Mouse (Mus musculus): Measurements from ENCODE around the gene Odaph. TPM values are rescaled to one million over a fixed set of nuclear protein-coding genes. Genes with fewer than 3 reads are reported as not detected.
"Not testable (repeated sequence)": the region's sequence is repeated elsewhere in the genome, so short reads cannot be mapped to it uniquely, and the experiment has no call there.

The Odaph gene
- not detected in 2 replicates for polyA plus RNA-seq (2012; ENCODE audit: insufficient read depth, insufficient read length, low replicate concordance, missing spikeins)

GRCm38 (mm10) chr5:91987236-91987635, at the start of gene Odaph:
Odaph (plus strand) TSS chr5:91987475.
- Histone ChIP-seq H3K4me1 (ENCODE audit: control insufficient read depth, insufficient read depth, low read length) (no peaks in the 10 kb centered on the region), H3K4me3 (ENCODE audit: insufficient read depth, low read depth, low read length) (no peak within 1 kb of the TSS), H3K27ac (ENCODE audit: insufficient read depth, low read depth, low read length) (no peak within 1 kb of the TSS)
- TF ChIP-seq CTCF (IDR thresholded peaks at IDR 0.05; ENCODE audit: insufficient read depth, low read depth, low read length) (no peak), POLR2A (IDR thresholded peaks at IDR 0.05; ENCODE audit: insufficient read depth, low read depth, low read length) (no peak)
- WGBS, result 72% methylated on average over 4 of the region's 4 CpGs

GRCm38 (mm10) chr5:91945609-91946008, 41.7 kb upstream of the Odaph start:
- 91% methylated on average over 1 of the region's 1 CpGs for WGBS
- not testable (repeated sequence) for H3K27ac ChIP-seq (ENCODE audit: insufficient read depth, low read depth, low read length); H3K4me3 ChIP-seq (ENCODE audit: insufficient read depth, low read depth, low read length); H3K4me1 ChIP-seq (ENCODE audit: control insufficient read depth, insufficient read depth, low read length)

DNA sequence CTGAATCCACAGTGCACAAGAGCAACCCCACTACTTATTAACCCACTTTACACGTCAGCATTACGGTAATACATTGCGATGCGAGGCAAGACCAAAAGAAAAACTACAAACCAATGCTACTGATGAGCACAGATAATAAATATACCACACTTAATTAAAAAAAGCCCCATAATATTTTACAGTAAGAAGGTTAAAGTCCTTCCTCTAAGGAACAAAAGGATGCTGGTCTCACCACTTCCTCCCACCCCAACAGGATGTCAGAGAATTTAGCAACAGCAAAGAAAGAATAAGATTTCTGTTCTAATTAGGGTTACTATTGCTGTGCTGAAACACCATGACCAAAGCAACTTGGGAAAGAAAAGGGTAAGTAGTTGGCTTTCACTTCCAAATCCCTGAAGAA, 40.3 kb upstream of the Odaph start:
- WGBS, result 96% methylated on average over 4 of the region's 4 CpGs
- TF ChIP-seq CTCF (IDR thresholded peaks at IDR 0.05; ENCODE audit: insufficient read depth, low read depth, low read length) (no peak), POLR2A (IDR thresholded peaks at IDR 0.05; ENCODE audit: insufficient read depth, low read depth, low read length) (no peak)
- Histone ChIP-seq H3K4me1 (ENCODE audit: control insufficient read depth, insufficient read depth, low read length) (no peaks in the 10 kb centered on the region), H3K4me3 (ENCODE audit: insufficient read depth, low read depth, low read length) (no peak overlapping the region), H3K27ac (ENCODE audit: insufficient read depth, low read depth, low read length) (no peak overlapping the region)

DNA sequence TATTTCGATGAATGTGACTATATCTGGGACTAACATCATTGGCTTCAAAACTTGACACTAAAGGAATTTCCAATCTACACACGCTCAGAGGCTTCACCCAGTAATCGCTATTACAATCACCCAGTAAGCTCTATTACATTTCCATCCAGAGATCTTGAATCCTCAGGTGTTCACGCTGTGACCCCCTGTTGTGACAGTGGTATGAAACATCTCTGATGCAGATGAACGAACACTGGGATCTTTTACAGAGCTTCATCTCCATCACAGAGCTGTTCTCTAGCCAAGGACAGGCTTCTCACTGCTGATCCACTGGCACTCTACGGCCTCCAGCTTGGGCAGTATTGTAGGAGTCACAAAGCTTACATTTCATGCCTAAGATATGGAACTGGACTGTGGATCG, 37.8 kb upstream of the Odaph start:
- TF ChIP-seq POLR2A (IDR thresholded peaks at IDR 0.05; ENCODE audit: insufficient read depth, low read depth, low read length) (no peak), CTCF (IDR thresholded peaks at IDR 0.05; ENCODE audit: insufficient read depth, low read depth, low read length) (no peak)
- H3K4me1 ChIP-seq (ENCODE audit: control insufficient read depth, insufficient read depth, low read length), result no peaks in the 10 kb centered on the region
- H3K27ac ChIP-seq (ENCODE audit: insufficient read depth, low read depth, low read length), result no peak overlapping the region
- 95% methylated on average over 7 of the region's 7 CpGs for WGBS
- no peak overlapping the region for H3K4me3 ChIP-seq (ENCODE audit: insufficient read depth, low read depth, low read length)

- Histone ChIP-seq H3K4me3 (ENCODE audit: insufficient read depth, low read depth, low read length) (no peak overlapping the region), H3K27ac (ENCODE audit: insufficient read depth, low read depth, low read length) (no peak overlapping the region), H3K4me1 (ENCODE audit: control insufficient read depth, insufficient read depth, low read length) (no peaks in the 10 kb centered on the region)
- TF ChIP-seq CTCF (IDR thresholded peaks at IDR 0.05; ENCODE audit: insufficient read depth, low read depth, low read length) (no peak), POLR2A (IDR thresholded peaks at IDR 0.05; ENCODE audit: insufficient read depth, low read depth, low read length) (no peak)
Measured at GRCm38 (mm10) chr5:91951404-91951803, 35.9 kb upstream of the Odaph start.

DNA sequence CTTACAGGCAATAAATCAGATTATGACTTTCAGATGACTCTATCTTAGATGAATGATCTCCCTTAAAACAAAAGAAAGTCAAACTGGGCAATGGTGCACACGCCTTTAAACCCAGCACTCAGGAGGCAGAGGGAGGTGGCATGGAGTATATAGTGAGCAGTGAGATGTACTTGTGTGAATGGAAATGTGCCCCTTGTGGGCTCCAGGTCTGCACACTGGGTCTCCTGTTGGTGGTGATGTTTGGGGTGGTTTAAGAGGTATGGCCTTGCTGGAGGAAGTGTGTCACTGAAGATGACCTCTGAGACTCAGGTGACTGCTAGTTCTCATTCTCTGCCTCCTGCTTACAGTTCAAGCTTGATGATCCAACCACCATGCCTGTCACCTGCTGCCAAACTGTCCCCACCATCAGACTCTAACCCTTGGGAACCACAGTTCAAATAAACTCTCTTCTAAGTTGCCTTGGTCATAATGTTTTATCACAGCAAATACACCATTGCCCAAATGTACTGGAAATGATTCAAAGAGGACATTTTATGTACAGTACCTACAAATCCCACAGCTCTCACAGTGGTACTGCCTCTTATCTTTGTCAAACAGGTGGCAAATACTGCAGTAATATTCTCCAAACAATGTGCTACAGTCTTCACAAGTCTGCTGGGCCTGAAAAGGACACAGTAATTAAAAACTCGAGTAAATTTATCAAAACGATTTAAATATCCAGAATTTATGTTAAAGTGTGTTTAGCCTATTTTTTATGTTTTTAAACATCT, 30.1 kb upstream of the Odaph start:
- Histone ChIP-seq H3K27ac (ENCODE audit: insufficient read depth, low read depth, low read length) (no peak overlapping the region), H3K4me3 (ENCODE audit: insufficient read depth, low read depth, low read length) (no peak overlapping the region), H3K4me1 (ENCODE audit: control insufficient read depth, insufficient read depth, low read length) (peaks cover 3% of the 10 kb centered on the region; the same call in 1 of the 2 replicates)
- TF ChIP-seq POLR2A (IDR thresholded peaks at IDR 0.05; ENCODE audit: insufficient read depth, low read depth, low read length) (no peak), CTCF (IDR thresholded peaks at IDR 0.05; ENCODE audit: insufficient read depth, low read depth, low read length) (no peak)
- WGBS, result 95% methylated on average over 3 of the region's 3 CpGs

- Histone ChIP-seq H3K4me1 (ENCODE audit: control insufficient read depth, insufficient read depth, low read length) (peaks cover 3% of the 10 kb centered on the region; the same call in 1 of the 2 replicates), H3K4me3 (ENCODE audit: insufficient read depth, low read depth, low read length) (no peak overlapping the region), H3K27ac (ENCODE audit: insufficient read depth, low read depth, low read length) (no peak overlapping the region)
- TF ChIP-seq POLR2A (IDR thresholded peaks at IDR 0.05; ENCODE audit: insufficient read depth, low read depth, low read length) (no peak), CTCF (IDR thresholded peaks at IDR 0.05; ENCODE audit: insufficient read depth, low read depth, low read length) (no peak)
- WGBS, result 96% methylated on average over 1 of the region's 1 CpGs
Measured at GRCm38 (mm10) chr5:91959096-91959495, 28.2 kb upstream of the Odaph start.

GRCm38 (mm10) chr5:91959986-91960385, 27.3 kb upstream of the Odaph start:
- Histone ChIP-seq H3K4me1 (ENCODE audit: control insufficient read depth, insufficient read depth, low read length) (peaks cover 3% of the 10 kb centered on the region; the same call in 1 of the 2 replicates), H3K4me3 (ENCODE audit: insufficient read depth, low read depth, low read length) (no peak overlapping the region), H3K27ac (ENCODE audit: insufficient read depth, low read depth, low read length) (no peak overlapping the region)
- 78% methylated on average over 1 of the region's 1 CpGs for WGBS
- TF ChIP-seq CTCF (IDR thresholded peaks at IDR 0.05; ENCODE audit: insufficient read depth, low read depth, low read length) (no peak), POLR2A (IDR thresholded peaks at IDR 0.05; ENCODE audit: insufficient read depth, low read depth, low read length) (no peak)

- H3K4me3 ChIP-seq (ENCODE audit: insufficient read depth, low read depth, low read length), result no peak overlapping the region
- no peak for TF ChIP-seq POLR2A (IDR thresholded peaks at IDR 0.05; ENCODE audit: insufficient read depth, low read depth, low read length)
- TF ChIP-seq CTCF (IDR thresholded peaks at IDR 0.05; ENCODE audit: insufficient read depth, low read depth, low read length), result no peak
- H3K27ac ChIP-seq (ENCODE audit: insufficient read depth, low read depth, low read length), result no peak overlapping the region
- WGBS, result 33% methylated on average over 3 of the region's 3 CpGs
- H3K4me1 ChIP-seq (ENCODE audit: control insufficient read depth, insufficient read depth, low read length), result peaks cover 3% of the 10 kb centered on the region; the same call in 1 of the 2 replicates
Measured at GRCm38 (mm10) chr5:91960606-91961254, 26.5 kb upstream of the Odaph start.

All from olfactory bulb, adult 2 months (tissue).